ENCODE assay signal across 8 mouse cellular contexts in the genomic region with DNA sequence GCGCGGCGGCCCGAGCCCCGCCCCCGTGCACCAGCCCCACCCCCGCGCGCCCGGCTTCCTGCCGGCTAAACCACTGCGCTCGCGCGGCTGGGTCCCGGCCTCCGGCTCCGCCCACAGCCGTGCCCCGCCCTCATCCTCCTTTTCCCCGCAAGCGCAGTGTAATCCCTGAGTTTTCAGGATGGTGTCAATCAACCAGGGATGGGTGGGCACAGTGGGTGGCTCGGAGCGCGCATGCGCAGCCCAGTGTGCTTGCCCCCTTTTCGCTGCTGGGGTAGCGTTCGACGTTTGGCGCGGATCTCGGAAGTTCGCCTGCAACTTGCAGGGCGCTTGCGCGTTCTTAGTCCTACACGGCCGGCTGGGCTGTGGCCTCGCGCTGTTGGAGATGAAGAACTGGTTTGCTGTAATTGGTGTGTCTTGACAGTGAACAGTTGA. TPM values are rescaled to one million over a fixed set of nuclear protein-coding genes. Genes with fewer than 3 reads are reported as not detected.
DNase-seq lines count a peak whose midpoint lies in the region; ATAC-seq and TF ChIP-seq lines count a peak whose summit lies in the region.

A gene (minus strand): TSS at position 38 of the 432 bp plus-strand sequence.

- H3K36me3 ChIP-seq in forebrain, embryonic 10.5 days (replicated peaks), result peaks cover 3% of the 10 kb centered on the region
- no peaks in the 10 kb centered on the region for H3K36me3 ChIP-seq in heart, embryonic 15.5 days
- no peaks in the 10 kb centered on the region for H3K36me3 ChIP-seq in liver, embryonic 14.5 days (replicated peaks; ENCODE audit: control insufficient read depth, insufficient read depth, low read depth)
- H3K36me3 ChIP-seq in neural tube, embryonic 11.5 days (ENCODE audit: control insufficient read depth, insufficient read depth, low read length), result no peaks in the 10 kb centered on the region
- H3K36me3 ChIP-seq in stomach, postnatal 0 days (ENCODE audit: control insufficient read depth, insufficient read depth, low read length), result no peaks in the 10 kb centered on the region

- H3K27me3 ChIP-seq in forebrain, embryonic 10.5 days (ENCODE audit: poor library complexity, severe bottlenecking), result no peaks in the 10 kb centered on the region
- H3K27me3 ChIP-seq in heart, embryonic 15.5 days, result no peaks in the 10 kb centered on the region
- H3K27me3 ChIP-seq in liver, embryonic 14.5 days (ENCODE audit: control insufficient read depth, insufficient read depth, low read length), result no peaks in the 10 kb centered on the region
- H3K27me3 ChIP-seq in neural tube, embryonic 11.5 days (ENCODE audit: control insufficient read depth, insufficient read depth, low read length), result no peaks in the 10 kb centered on the region
- no peaks in the 10 kb centered on the region for H3K27me3 ChIP-seq in stomach, postnatal 0 days (ENCODE audit: control insufficient read depth, insufficient read depth, low read length)

- TF ChIP-seq CTCF in liver, embryonic 14.5 days (IDR thresholded peaks at IDR 0.05; ENCODE audit: low read depth), result no peak
- TF ChIP-seq CTCF in stomach, postnatal 0 days (IDR thresholded peaks at IDR 0.05; ENCODE audit: low read depth), result no peak

- no peak for TF ChIP-seq EP300 in liver, embryonic 14.5 days (IDR thresholded peaks at IDR 0.05; ENCODE audit: low read depth)
- no peak for TF ChIP-seq EP300 in stomach, postnatal 0 days (optimal IDR thresholded peaks at IDR 0.05)

- peaks cover 24% of the 10 kb centered on the region for H3K4me1 ChIP-seq in forebrain, embryonic 10.5 days
- H3K4me1 ChIP-seq in heart, embryonic 15.5 days (replicated peaks), result peaks cover 17% of the 10 kb centered on the region
- peaks cover 8 to 10% of the 10 kb centered on the region in 2 experiments for H3K4me1 ChIP-seq in liver, embryonic 14.5 days (replicated peaks; ENCODE audit: control insufficient read depth in 2 of 2, insufficient read depth in 2 of 2, low read length in 1 of 2)
- H3K4me1 ChIP-seq in neural tube, embryonic 11.5 days (ENCODE audit: control insufficient read depth, insufficient read depth, low read length), result peaks cover 6% of the 10 kb centered on the region
- H3K4me1 ChIP-seq in stomach, postnatal 0 days (replicated peaks; ENCODE audit: control insufficient read depth, insufficient read depth), result no peaks in the 10 kb centered on the region

- peak; percentile 99 for ATAC-seq in heart, embryonic 15.5 days (replicated peaks; ENCODE audit: insufficient number of reproducible peaks, insufficient read depth, low FRiP score, low read depth)
- ATAC-seq in liver, embryonic 14.5 days (ENCODE audit: insufficient read depth), result peak; percentile 97
- ATAC-seq in neural tube, embryonic 11.5 days (ENCODE audit: insufficient read depth, low FRiP score, low TSS enrichment), result peak; percentile 98
- peak; percentile 99 for ATAC-seq in stomach, postnatal 0 days (ENCODE audit: low FRiP score, low TSS enrichment)

- peak within 1 kb of the TSS; percentile 82 for H3K4me2 ChIP-seq in heart, embryonic 15.5 days
- H3K4me2 ChIP-seq in liver, embryonic 14.5 days (ENCODE audit: low read depth), result peak within 1 kb of the TSS; percentile 93
- H3K4me2 ChIP-seq in neural tube, embryonic 11.5 days (ENCODE audit: low read depth), result peak within 1 kb of the TSS; percentile 93
- peak within 1 kb of the TSS; percentile 79 for H3K4me2 ChIP-seq in stomach, postnatal 0 days (replicated peaks; ENCODE audit: low read depth)

- peak; percentile 98 to 99 for DNase-seq in CD8-positive naive resting alpha-beta T cell, adult 2 months (ENCODE audit: low read depth in 2 of 2, low spot score in 2 of 2)
- DNase-seq in c-Kit-positive CD71-negative TER-119-negative erythroid progenitor cells, embryonic 14.5 days (ENCODE audit: low read depth), result peak; percentile 94
- peak; percentile 99 for DNase-seq in forebrain, embryonic 10.5 days (ENCODE audit: extremely low spot score, low spot score)
- peak; percentile 97 to 98 for DNase-seq in kidney, postnatal 25 days
- DNase-seq in liver, embryonic 14.5 days (ENCODE audit: low read depth in 3 of 3, low spot score in 3 of 3), result peak; percentile 95 to 97 (median 95)
- DNase-seq in neural tube, embryonic 11.5 days (ENCODE audit: low spot score), result peak; percentile 98
- peak; percentile 97 for DNase-seq in stomach, postnatal 0 days (ENCODE audit: low spot score)

- peak within 1 kb of the TSS; percentile 96 for H3K27ac ChIP-seq in forebrain, embryonic 10.5 days
- H3K27ac ChIP-seq in heart, embryonic 15.5 days, result peak within 1 kb of the TSS; percentile 85
- H3K27ac ChIP-seq in liver, embryonic 14.5 days, result peak within 1 kb of the TSS; percentile 57
- peak within 1 kb of the TSS; percentile 94 for H3K27ac ChIP-seq in neural tube, embryonic 11.5 days (ENCODE audit: low read depth, low read length)
- H3K27ac ChIP-seq in stomach, postnatal 0 days (replicated peaks), result peak within 1 kb of the TSS; percentile 91

- no peaks in the 10 kb centered on the region for H3K9me3 ChIP-seq in forebrain, embryonic 10.5 days
- H3K9me3 ChIP-seq in heart, embryonic 15.5 days (replicated peaks), result no peaks in the 10 kb centered on the region
- H3K9me3 ChIP-seq in liver, embryonic 14.5 days (ENCODE audit: control insufficient read depth, low read length), result no peaks in the 10 kb centered on the region
- no peaks in the 10 kb centered on the region for H3K9me3 ChIP-seq in neural tube, embryonic 11.5 days (ENCODE audit: control insufficient read depth, low read length)
- H3K9me3 ChIP-seq in stomach, postnatal 0 days (ENCODE audit: control insufficient read depth, low read length), result no peaks in the 10 kb centered on the region

- under 1% methylated on average over 41 of the region's 41 CpGs for WGBS in forebrain, embryonic 10.5 days
- under 1% methylated on average over 41 of the region's 41 CpGs for WGBS in heart, embryonic 15.5 days
- under 1% methylated on average over 41 of the region's 41 CpGs for WGBS in liver, embryonic 14.5 days (ENCODE audit: insufficient replicate concordance)
- under 1% methylated on average over 40 of the region's 41 CpGs for WGBS in neural tube, embryonic 11.5 days
- WGBS in stomach, postnatal 0 days, result under 1% methylated on average over 36 of the region's 41 CpGs

- H3K9ac ChIP-seq in heart, embryonic 15.5 days, result peak within 1 kb of the TSS; percentile 84
- peak within 1 kb of the TSS; percentile 78 for H3K9ac ChIP-seq in liver, embryonic 14.5 days (replicated peaks)
- H3K9ac ChIP-seq in neural tube, embryonic 11.5 days (ENCODE audit: low read length), result peak within 1 kb of the TSS; percentile 89
- peak within 1 kb of the TSS; percentile 80 for H3K9ac ChIP-seq in stomach, postnatal 0 days (ENCODE audit: low read length)

- peak within 1 kb of the TSS; percentile 94 for H3K4me3 ChIP-seq in forebrain, embryonic 10.5 days
- H3K4me3 ChIP-seq in heart, embryonic 15.5 days, result peak within 1 kb of the TSS; percentile 91
- H3K4me3 ChIP-seq in liver, embryonic 14.5 days (ENCODE audit: insufficient read depth in 1 of 2, low read depth in 2 of 2, low read length in 2 of 2), result peak within 1 kb of the TSS; percentile 78 to 93
- peak within 1 kb of the TSS; percentile 86 for H3K4me3 ChIP-seq in neural tube, embryonic 11.5 days (ENCODE audit: low read depth, low read length)
- H3K4me3 ChIP-seq in stomach, postnatal 0 days (ENCODE audit: low read depth, low read length), result peak within 1 kb of the TSS; percentile 92

RNA-seq across cellular contexts. Expression of the gene that starts here (rescaled TPM):
- 20.3 and 21.7 TPM in 2 replicates for polyA plus RNA-seq in forebrain, embryonic 10.5 days (2016; fragmentation: Nextera tagmentation; extraction: Ambion mirVana)
- polyA plus RNA-seq in heart, embryonic 15.5 days (2015; fragmentation: Nextera tagmentation; extraction: Ambion mirVana), result 12.9 and 16.0 TPM in 2 replicates
- polyA plus RNA-seq in liver, embryonic 14.5 days (2012; rRNA removed), result 10.6 and 10.9 TPM in 2 replicates
- polyA plus RNA-seq in liver, embryonic 14.5 days (2014; fragmentation: Nextera tagmentation; extraction: Ambion mirVana), result 10.1 and 11.2 TPM in 2 replicates
- polyA plus RNA-seq in neural tube, embryonic 11.5 days (2014; fragmentation: Nextera tagmentation; extraction: Ambion mirVana), result 23.4 and 24.0 TPM in 2 replicates
- polyA plus RNA-seq in stomach, postnatal 0 days (2015; fragmentation: Nextera tagmentation; extraction: Ambion mirVana), result 20.0 and 20.2 TPM in 2 replicates

Comparison
In these comparisons a context has a peak if more than half of its experiments do, and no peak if none do; other contexts are left out.
1. Peak in every context shown above with its lines: DNase-seq, ATAC-seq, H3K4me3 ChIP-seq and H3K27ac ChIP-seq.